Mouse (Mus musculus) MN1 (cell line): ENCODE data around the gene Ppil6.

ENCODE experiments used
- DNase-seq: peaks from one replicate; pipeline ENCODE4 v3.0.0-alpha.2; 2016; ENCODE audit warnings: low spot score

Gene Ppil6

DNA sequence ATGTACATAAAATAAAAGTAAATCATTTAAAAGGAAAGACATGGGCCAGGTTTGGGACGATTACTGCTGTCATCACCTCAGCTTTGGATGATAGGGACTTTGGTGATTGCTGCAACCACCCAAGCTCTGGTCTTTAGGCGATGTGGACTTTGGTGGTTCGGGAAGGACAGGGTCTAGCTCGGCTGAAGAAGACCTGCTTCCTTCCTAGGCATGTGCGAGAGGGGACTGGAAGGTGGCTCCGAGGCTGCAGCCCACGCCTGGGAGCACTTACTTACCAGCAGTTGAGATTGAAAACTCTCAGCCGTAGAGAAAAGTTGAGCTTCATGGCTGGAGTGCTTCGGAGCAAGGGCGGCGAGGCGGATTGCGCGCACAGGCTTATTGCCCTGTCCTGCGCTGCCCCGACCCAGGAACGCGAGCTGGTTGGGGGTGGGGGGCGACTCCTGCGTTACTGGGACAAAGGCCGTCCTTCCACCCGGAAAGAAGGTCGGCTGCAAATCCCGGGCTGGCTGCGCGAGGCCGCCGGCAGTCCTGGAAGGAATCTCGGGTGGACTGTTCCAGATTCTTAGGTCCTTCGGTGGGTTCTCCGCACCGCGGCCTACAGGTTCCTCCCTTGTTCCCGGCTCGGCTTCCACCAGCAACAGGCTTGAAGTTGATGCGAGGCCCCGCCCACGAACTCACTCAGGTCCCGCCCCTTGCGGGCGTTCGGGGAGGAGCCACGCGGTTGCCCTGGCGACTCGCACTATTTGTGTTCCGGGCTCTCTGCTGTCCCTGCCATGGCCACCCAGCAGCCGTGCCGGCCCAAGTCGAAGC lies at the start of gene Ppil6, which contains the start of gene Smpd2:
Gene Ppil6 (plus strand): TSS at position 732 of the 810 bp plus-strand sequence.
Gene Smpd2 (minus strand): TSS at position 662 of the 810 bp plus-strand sequence.
- peak; percentile 98 for DNase-seq

DNA sequence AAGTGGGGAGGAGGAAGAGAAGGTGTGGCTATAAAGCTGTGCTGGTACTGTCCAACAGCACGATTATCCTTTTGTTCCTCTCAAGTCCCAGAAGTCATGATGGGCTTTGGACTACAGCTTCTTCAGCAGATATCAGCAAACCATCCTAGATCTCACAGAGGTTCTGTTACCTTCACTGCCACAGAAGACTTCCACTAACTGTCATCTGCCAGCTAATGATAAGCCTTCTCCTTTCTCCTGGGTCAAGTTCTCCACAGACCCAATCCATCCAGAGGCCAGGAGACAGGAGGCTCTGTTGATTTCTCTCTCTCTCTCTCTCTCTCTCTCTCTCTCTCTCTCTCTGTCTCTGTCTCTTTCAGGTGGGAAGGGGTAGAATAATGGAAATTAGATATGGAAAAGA lies 42.0 kb upstream of the Ppil6 start:
- no peak for DNase-seq

DNA sequence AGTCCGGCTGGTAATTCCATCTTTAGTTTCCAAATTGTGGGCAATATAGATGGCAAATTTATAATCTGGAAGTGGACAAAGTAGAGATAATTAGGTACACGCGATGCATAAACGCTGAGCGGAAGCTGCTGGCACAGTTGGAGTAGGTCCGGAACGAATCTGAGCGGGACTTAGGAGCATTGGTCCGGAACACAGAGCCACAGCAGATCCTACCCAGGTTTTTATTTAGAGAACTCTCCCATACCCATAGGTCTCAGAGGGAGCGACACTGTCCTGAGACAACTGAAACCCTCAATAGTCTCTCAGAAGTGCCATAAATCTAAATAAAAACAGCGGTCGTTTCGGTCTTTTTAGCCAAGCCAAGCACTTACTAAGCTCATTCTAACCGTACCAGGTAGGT lies 40.6 kb upstream of the Ppil6 start:
- DNase-seq, result no peak

DNA sequence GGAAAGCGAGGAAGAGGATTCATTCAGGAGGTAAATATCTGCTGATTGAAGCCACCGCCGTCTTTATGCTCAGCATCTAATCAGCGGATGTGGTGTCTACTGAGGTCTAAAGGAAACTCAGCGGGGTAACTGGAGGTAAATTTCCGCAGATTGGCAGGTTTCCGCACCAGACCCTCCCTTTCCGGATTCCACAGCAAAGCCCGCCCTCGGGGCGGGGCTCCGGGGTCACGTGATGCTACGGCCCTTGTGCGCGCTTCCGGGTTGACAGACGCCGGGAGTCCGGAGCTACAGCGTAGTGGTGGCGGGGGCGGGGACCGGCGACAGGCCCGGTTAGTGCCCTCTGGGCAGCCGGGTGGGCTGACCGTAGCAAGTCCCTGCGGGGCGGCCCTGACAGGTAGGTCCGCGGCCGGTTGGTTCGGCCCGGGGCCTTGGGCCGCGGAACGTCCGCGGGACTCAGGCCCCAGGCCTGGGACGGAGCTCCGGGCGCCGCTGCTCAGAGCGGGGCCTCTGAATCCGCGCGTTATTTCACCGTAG lies 40.0 kb upstream of the Ppil6 start, which contains the start of gene Zbtb24:
Gene Zbtb24 (plus strand): TSS at position 247 of the 534 bp plus-strand sequence.
- DNase-seq, result peak; percentile 99

DNA sequence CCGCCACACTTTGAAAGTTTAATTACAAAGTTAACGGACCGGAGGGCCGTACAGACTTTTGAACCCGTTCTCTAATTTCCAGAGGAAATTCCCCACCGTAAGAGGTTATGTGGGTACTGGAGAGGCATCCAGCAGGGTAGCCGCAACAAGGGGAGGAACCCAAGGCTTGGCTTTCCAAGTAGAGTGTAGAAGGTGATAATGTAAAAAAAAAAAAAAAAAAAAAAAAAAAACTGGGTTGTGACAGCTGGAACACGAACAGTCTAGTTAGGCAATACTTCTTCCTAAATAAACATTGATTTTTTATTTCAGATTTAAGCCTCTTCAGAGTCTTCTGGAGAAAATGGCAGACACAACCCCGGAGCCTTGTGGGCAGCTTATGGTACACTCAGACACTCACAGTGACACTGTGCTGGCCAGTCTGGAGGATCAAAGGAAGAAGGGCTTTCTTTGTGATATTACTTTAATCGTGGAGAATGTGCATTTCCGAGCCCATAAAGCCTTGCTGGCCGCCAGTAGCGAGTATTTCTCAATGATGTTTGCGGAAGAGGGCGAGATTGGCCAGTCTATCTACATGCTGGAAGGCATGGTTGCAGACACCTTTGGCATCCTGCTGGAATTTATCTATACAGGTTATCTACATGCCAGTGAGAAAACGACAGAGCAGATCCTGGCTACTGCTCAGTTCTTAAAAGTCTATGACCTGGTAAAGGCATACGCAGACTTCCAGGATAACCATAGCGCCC lies 39.3 kb upstream of the Ppil6 start:
- DNase-seq, result no peak

DNA sequence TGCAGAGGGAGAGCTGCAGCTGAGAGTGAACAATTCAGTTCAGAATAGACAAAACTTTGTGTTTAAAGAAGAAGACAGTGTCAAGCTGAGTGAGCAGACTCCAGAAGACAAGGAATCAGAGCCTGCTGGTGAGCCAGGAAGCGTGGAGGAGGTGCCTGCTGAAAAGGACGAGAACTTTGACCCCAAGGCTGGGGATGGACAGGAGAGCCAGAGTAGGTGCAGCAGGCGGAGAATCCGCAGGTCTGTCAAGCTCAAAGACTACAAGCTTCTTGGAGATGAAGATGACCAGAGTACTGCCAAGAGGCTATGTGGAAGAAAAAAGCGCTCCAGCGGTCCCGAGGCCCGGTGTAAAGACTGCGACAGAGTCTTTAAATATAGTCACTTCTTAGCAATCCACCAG lies 38.6 kb upstream of the Ppil6 start:
- no peak for DNase-seq

DNA sequence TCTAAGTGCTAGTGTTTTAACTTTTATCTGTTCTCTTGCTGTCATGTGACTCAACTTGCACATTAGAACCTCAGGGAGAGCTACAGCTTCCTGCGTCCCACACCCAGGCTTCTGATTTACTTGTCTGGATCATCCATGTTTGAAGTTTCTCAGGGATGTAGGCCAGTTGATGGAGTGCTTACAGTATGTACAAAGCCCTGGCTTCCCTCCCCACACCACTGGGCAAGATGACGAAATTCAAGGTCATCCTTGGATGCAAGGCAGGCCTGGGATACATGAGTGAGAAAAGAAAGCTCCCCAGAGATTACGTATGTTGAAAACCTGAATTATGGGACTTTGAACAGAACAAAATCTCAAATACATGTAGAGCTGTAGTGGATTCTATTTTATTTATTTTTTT lies 37.4 kb upstream of the Ppil6 start:
- DNase-seq, result peak; percentile 35

DNA sequence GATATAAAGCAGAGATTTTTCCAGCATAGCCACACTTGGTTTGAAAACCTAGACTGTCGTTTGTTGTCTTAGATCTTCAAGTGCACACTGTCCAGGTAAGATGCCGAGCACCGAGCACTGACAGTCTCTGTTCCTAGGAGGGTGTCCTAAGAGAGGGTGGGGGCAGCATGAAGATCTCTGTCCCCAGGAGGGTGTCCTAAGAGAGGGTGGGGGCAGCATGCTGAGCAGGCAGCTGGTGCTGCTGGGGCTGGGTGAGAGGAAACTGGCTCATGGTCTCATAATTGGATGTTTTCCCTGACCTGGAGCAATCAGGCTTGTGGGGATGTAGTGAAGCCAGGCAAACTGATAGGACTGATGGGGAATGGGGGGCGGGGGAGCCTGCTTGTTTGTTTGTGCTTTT lies 30.2 kb upstream of the Ppil6 start:
- no peak for DNase-seq

DNA sequence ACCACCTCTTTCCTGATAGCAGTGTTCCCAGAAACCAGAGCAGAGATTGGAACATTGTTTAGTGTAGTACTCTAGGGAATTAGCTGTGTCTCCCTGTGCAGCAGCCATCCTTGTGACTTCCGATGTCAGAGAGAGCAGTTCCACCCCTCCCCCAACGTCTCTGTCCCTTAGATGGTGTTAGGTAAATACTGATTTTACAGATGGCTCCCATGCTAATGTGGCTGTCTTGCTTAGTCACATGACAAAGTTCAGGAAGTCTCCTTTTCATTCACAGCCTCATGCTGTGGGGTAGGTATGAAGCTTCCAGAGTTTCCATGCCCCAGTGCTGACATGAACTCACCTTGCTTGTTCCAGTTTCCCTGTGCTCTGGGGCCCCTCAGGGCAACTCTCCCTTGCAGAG lies 29.7 kb upstream of the Ppil6 start:
- peak; percentile 60 for DNase-seq

DNA sequence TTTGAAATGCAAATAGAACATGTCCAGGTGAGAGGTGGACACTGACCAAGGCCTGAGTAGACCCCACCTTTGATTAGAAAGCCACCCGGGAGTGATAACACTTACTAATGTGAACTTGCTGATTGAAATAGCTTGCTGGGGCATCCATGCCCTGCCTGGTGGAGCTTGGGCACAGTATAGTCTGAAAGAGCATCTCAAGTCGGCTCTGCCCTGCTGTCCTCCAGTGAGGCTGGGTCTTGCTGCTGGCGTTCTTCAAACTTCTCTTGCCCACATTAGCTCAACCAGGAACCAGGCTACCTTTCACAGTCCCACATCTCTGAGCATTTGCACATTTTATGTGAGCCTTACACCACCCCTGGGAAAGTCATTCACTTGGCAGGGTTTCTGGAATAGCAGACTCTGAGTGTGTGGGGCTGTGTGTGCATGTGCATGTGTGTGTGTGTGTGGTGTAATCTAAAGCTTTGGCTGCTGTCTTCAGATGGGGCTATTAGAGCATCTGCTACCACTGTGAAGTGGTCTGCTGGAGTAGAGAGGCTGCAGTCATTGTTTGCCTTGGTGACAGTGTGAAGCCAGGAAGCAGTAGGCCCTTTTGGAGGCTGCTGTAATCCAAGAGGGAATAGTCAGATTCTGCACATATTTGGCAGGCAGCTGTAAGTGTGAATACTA lies 29.0 kb upstream of the Ppil6 start:
- DNase-seq, result peak; percentile 53

DNA sequence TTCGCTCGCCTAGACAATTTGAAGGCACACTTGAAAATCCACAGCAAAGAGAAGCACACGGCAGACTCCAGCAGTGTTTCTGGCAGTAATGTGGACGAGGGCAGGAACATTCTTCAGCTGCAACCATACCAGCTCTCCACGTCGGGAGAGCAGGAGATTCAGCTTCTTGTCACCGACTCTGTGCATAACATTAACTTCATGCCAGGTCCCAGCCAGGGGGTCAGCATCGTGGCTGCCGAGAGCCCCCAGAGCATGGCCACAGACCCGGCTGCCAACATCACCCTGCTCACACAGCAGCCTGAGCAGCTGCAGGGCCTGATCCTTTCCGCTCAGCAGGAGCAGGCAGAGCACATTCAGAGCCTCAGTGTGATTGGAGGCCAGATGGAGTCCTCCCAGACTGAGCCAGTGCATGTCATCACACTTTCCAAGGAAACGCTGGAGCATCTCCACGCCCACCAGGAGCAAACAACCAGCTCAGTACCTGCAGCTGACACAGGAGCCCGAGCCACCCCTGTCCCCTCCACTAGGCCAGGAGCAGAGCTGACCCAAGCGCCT lies 25.8 kb upstream of the Ppil6 start:
- no peak for DNase-seq

DNA sequence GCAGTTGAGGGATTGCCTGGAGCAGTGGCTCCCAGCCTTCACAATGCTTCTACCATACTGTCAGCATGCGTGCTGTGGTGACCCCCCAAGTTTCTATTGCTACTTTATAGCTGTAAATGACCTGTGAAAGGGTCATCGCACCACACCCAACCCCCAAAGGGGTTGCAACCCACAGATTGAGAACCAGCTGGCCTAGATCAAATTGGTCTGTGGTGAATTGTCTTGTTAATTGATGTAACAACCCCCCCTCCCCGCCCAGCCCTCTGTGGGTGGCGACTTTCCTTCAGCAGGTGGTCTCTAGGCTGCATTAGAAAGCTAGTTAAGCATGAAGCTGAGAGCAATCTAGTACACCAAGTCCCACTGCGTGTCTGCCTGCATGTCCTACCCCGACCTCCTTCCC lies 22.9 kb upstream of the Ppil6 start:
- no peak for DNase-seq

DNA sequence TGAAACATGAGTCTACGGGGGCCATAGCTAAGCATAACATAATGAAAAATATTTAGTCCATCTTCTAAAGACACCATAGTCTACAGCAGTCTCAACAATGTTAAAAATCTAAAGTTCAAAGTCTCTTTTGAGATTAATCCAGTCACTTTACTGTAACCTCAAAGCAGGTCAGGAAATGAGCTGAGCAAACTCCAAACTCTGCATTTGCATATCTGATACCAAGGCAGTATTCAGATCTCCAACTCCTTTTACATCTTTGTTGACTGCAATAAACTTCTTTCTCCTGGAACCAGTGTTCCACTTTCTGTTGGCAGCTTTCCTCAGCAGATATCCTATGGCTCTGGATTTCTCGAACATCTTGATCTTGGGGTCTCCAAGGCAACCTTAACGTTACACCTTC lies 19.5 kb upstream of the Ppil6 start:
- DNase-seq, result no peak

DNA sequence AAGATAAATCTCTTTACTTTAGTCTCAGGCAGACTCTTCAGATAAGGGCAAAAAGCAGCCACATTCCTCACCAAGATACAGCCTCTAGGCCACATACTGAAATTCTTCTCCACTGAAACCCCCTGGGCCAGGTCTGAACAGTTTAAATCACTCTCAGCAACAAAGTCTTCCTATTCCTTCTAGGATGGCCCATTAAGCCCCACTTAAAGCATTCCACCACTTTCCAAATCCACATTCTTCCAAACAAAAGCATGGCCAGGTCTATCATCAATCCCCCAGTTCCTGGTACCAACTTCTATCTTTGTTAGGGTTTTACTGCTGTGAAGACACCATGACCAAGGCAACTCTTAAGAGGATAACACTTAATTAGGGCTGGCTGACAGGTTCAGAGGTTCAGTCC lies 17.7 kb upstream of the Ppil6 start:
- DNase-seq, result no peak

DNA sequence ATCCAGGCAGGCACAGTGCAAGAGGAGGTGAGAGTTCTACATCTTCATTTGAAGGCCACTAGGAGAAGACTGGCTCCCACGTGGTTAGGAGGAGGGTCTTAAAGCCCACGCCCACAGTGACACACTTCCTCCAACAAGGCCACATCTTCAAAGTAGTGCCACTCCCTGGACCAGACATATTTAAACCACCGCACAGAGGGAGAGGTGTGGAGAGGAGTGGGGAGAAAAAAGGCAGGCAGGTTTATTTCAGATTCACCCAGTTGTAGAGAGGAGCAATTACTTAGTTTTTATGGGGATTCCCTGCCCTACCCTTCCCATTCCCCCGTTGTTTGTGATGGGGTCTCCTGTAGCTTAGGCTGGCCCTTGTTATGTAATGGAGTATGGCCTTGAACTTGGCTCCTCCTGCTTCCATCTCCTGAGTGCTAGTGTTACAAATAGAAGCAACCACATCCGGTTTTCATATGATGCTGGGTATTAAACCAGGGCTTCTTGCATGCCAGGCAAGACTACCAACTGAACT lies 17.2 kb upstream of the Ppil6 start:
- no peak for DNase-seq

DNA sequence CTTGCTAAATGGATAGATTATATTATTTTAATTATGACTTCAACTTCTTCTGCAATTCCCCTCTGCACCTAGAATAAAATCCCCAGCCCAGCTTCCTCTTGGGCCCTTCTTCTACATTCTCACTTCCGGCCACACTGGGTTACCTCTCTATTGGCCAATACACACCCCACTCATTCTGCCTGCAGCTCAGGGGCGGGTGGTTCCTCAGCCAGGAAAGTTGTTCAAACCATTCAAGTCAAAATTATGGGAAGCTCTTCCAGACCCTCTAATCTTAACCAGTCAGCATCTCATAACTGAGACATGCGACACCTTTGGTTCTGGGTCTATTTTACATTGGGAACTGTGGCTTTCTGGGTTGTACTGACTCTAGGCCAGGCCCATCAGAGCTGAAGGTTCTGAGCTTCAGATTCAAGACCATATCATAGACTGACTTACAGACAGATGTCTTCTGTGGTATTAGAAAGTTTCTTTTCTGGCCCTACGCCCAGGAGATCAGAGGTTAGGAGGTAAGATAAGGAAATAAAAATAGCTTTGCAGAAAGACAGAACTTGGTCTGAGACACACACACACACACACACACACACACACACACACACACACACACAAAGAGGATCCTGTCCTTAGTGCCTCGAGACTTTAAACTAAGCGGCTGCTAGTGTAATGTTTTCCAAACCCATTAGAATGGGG lies 16.3 kb upstream of the Ppil6 start:
- no peak for DNase-seq

DNA sequence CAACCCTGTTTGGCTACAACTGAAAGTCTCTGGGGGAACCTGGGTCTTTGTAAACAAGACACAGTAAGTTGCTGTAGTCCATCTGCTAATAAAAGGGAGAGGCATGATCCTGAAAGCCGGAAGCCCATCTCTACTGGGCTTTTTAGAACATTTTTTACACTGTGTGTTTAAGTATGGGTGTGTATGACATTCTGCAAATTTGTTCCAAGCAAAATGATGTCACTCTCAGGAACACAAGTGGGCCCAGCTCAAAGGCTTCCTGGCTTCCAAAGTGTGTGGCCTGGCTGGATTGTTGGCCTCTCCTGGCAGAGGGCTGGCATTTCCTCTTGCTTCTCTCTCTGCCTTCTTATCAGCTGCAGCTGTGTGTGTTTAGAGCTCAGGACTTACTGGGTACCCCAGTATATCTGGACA lies 15.3 kb upstream of the Ppil6 start:
- peak; percentile 36 for DNase-seq

DNA sequence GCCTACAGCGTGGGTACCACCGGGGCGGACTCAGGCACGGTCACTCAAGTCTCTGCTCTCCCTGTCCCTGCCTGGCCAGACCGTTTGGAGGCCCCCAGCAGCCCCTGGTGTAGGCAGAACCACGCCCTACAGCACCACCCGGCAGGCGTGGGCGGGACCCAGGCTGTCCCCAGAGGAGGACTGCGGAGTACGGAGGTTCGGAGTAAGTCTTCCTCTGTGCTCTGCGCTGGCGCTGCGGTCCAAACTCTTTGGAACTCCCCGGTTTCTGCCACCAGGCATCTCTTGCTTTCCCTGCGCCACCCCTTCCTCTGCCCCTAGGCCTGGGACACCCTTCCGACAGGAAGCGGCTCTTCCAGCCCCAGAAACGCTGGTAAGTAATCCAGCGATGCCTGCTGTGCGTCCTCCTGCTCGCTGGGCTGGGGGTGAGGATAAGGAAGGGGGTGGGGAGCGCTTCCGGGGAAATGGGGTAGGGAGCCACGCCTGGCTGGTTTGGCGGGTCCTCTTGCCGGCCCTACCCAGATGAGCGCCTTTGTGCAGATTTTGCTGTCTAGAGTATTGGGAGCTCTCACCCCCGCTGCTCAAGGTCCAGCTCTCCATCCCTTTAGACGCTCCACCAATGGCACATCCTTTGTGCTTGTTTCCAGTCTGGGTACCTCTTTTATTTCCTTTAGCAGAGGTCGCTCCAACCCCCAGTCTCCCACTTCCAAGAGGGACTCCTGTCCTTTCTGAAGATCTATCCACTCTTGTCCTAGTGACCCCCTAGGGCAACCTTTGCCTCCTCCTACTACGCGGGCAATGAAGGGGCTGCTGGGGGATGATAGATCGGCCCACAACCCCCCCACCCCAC lies 13.8 kb upstream of the Ppil6 start, which contains the start of gene Mical1:
Gene Mical1 (plus strand): TSS at position 144 of the 847 bp plus-strand sequence.
- peak; percentile 75 for DNase-seq

DNA sequence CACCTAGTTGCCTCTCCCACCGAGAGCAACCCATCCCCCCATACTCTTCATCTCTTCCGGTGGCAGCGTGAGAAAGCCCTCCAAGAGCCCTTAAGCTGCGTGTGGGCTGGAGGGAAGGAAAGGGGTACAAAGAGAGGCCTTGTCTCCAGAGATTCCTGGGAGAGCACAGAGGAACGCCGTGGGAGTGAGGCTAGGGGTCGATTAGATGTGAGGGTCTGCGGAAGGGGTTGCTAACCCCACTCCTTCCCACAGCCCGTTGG lies 13.3 kb upstream of the Ppil6 start:
- DNase-seq, result no peak
